Mouse (Mus musculus) adipocyte (in vitro differentiated cells): Measurements from ENCODE around the gene Cep135.

Source experiments
- DNase-seq: peaks from one replicate; pipeline ENCODE4 v3.0.0-alpha.2; 2016; ENCODE audit warnings: low spot score

Gene Cep135

DNA sequence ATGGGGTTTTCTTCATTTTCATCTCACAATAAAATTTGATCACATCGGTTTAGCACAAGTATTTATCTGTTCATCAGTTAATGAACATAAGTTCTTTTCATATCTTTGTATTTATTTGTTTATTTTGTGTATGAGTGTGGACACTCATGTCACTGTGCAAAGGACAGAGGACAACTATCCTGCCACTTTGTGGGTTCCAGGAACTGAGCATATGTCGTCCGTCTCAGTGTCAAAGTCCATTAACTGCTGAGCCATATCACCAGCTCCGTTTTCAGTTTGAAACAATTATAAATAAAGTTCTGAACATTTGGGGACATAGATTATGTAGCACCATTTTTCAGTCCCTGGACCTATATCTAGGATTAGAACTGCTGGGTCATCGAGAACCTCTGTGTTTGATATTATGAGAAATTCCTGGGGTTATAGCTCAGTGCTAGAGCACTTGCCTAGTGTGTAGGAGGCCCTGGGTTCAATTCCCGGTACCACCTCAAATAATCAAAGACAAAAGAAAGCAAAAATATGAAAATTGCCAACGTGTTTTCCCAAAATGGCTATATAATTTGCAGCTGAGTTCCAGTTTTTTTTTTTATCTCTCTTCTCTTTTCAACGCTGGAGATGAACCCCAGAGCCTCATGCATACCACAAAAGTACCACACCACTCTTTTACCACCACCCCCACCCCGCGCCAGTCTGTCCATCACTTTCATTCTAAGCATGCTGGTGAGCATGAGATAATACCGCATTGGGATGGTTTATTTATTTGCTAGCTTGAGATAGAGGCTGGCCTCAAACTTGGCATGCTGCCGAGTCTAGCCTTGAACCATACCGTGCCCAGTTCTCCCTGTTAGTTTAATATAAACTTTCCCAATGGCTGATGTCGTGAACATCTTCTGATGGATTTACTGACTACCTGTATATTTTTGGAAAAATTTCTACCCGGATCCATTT, 96.4 kb downstream of the Cep135 start:
- DNase-seq, result no peak

DNA sequence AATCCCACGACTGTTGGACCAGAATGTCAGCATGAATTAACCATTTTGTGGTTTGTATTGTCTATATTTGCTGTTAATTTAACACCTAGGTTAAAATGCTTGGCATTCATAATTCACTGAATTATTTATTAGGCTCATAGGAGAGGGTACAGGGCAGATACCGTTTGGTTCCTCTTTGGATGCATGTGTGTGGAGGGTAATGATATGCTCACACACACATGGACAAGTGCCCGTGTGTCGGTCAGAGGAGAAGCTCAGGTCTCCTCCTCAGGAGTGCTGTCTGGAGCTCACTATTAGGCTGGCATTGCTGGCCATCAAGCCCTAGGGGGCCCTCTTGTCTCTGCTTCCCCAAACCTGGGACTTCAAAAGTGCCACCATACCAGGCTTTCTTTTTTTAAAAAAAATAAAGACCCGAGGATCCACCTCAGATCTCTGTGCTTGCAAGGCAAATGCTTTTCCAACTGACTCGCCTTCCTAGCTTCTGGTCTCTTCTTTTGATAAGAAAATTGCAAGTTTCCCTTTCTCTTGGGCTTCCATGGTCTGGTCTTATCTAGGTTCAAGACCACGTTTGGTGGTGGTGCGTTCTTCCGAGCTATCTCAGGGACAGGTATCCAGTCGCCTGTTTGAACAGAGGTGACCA, 99.6 kb downstream of the Cep135 start:
- no peak for DNase-seq

DNA sequence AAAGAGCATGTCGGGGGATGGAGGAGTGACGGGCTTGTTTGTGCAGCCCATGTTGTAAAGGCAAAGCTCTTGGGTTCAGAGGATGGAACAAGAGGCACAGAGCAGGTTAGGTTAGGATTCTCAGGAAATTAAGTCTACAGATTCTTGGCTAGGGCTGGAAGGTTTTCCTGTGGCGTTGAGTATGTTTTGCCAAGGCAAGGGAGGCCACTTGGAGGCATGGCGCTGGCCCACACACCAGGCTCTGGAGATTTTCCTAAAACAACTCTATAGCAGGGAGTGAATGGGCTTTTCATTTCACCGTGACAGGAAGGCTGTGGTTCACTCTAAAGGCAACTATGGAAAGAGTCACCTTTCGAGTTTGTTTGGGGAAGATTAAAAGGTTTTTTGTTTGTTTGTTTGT, 100.1 kb downstream of the Cep135 start:
- no peak for DNase-seq

DNA sequence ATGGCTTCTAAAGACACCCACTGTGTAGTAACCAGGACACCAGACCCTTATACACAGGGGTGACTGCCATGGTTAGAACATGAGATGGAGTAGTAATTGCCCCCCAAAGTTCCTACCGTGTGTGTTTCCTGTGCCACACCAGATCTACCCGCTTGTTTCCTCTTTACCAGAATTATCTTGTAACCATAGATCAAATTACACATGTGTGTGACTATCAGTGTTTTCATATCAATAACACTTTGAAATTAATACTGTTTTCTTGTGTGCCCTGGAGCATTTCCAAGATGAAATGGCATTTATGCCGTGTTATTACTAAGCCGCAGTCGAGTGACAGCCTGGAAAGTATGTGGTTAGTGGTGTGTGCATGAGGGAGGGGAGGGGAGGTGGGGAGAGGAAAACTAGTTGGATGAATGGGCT, 101.7 kb downstream of the Cep135 start:
- DNase-seq, result no peak

DNA sequence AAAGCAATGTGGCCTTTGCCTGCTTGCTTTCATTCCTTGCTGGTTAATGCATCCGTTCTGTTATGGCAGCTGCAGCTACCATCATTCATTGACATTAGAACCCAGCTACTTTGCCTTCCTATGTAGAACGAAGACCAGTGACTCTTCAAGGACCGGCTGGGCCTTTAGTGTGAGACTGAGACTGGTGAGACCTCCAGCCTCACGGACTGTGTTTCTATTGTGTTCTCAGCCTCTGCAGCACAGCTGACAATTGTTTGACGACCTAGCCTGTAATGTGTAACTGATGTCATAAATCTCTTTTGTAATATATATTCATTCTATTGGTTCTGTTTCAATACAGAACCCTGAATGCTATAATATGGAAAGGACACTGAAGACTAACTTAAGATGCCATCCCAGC, 102.8 kb downstream of the Cep135 start:
- no peak for DNase-seq

DNA sequence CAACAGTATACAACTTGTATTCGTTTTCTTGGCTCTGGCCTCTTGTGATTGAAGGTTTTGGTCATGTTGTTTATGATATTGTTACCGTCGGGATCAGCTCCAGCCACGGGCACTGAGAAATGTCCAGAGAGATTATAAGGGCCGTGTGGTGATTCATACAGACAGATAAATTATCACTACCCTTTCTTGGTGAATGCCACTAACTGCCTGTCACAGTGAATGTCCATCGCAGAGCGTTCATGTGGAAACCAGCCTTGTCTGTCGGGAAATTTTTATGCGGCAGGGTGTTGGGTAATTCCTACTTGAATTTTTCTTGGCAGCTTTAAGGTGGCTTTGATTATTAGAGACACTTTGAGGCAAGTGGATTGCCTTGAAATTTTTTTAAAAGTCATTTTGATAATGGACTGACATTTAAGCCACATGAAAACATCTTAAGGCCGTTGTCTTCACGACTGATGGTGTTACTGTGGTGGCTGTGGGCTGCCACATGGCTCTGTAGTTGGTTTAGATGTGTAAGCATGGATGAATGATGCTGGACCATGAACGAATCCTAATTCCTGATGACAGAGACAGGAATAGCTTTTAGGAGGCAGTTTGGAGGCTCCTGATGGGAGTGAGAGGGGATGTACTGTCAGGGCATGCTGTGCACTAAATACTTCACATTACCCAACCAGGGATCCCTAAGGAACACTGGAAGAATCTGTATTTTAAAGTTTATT, 103.4 kb downstream of the Cep135 start:
- DNase-seq, result no peak
